Mouse (Mus musculus): ENCODE results near the gene Cntn3. TPM values are rescaled to one million over a fixed set of nuclear protein-coding genes. Genes with fewer than 3 reads are reported as not detected.

Gene Cntn3
- polyA plus RNA-seq, 1 experiment = 0.14 TPM

- no peaks in the 10 kb centered on the region for H3K79me2 ChIP-seq (ENCODE audit: control insufficient read depth, insufficient read depth)
- no peak for TF ChIP-seq CTCF (IDR thresholded peaks at IDR 0.05; ENCODE audit: control insufficient read depth, insufficient read depth, insufficient read length)
- TF ChIP-seq MAX (IDR thresholded peaks at IDR 0.05) = no peak
- no peak for TF ChIP-seq MYOD1 (IDR thresholded peaks at IDR 0.05; ENCODE audit: control insufficient read depth, insufficient read length, low read depth)
- no peak for TF ChIP-seq MYOG (IDR thresholded peaks at IDR 0.05; ENCODE audit: control insufficient read depth, extremely low read depth, insufficient read length)
- TF ChIP-seq CEBPB (IDR thresholded peaks at IDR 0.05; ENCODE audit: low read depth) = no peak
- TF ChIP-seq FOSL1 (IDR thresholded peaks at IDR 0.05; ENCODE audit: insufficient read depth, low read length, poor library complexity, severe bottlenecking) = no peak
- no peak for TF ChIP-seq USF1 (IDR thresholded peaks at IDR 0.05; ENCODE audit: low read depth)
- no peaks in the 10 kb centered on the region for H3K27me3 ChIP-seq (ENCODE audit: control insufficient read depth, insufficient read depth, insufficient read length)
- no peak overlapping the region for H3ac ChIP-seq (ENCODE audit: control insufficient read depth, insufficient read length, low read depth)
- no peak overlapping the region for H3K4me3 ChIP-seq (ENCODE audit: insufficient read depth, poor library complexity, severe bottlenecking)
- H3K79me3 ChIP-seq (ENCODE audit: low read depth) = no peaks in the 10 kb centered on the region
- H3K36me3 ChIP-seq (ENCODE audit: control insufficient read depth, insufficient read depth) = no peaks in the 10 kb centered on the region
Observed at GRCm38 (mm10) chr6:102556497-102556896, 16.4 kb downstream of the Cntn3 start.

- H3K36me3 ChIP-seq (ENCODE audit: control insufficient read depth, insufficient read depth) = no peaks in the 10 kb centered on the region
- H3K27me3 ChIP-seq (ENCODE audit: control insufficient read depth, insufficient read depth, insufficient read length) = no peaks in the 10 kb centered on the region
- H3K79me2 ChIP-seq (ENCODE audit: control insufficient read depth, insufficient read depth) = no peaks in the 10 kb centered on the region
- no peak overlapping the region for H3K4me3 ChIP-seq (ENCODE audit: insufficient read depth, poor library complexity, severe bottlenecking)
- TF ChIP-seq MYOD1 (IDR thresholded peaks at IDR 0.05; ENCODE audit: control insufficient read depth, insufficient read length, low read depth) (no peak), CTCF (IDR thresholded peaks at IDR 0.05; ENCODE audit: control insufficient read depth, insufficient read depth, insufficient read length) (no peak), FOSL1 (IDR thresholded peaks at IDR 0.05; ENCODE audit: insufficient read depth, low read length, poor library complexity, severe bottlenecking) (no peak), MAX (IDR thresholded peaks at IDR 0.05) (no peak), USF1 (IDR thresholded peaks at IDR 0.05; ENCODE audit: low read depth) (no peak), MYOG (IDR thresholded peaks at IDR 0.05; ENCODE audit: control insufficient read depth, extremely low read depth, insufficient read length) (no peak), CEBPB (IDR thresholded peaks at IDR 0.05; ENCODE audit: low read depth) (no peak)
- no peak overlapping the region for H3ac ChIP-seq (ENCODE audit: control insufficient read depth, insufficient read length, low read depth)
- no peaks in the 10 kb centered on the region for H3K79me3 ChIP-seq (ENCODE audit: low read depth)
Observed at GRCm38 (mm10) chr6:102555814-102556437, 17.0 kb downstream of the Cntn3 start.

- Histone ChIP-seq H3K36me3 (ENCODE audit: control insufficient read depth, insufficient read depth) (no peaks in the 10 kb centered on the region), H3K79me3 (ENCODE audit: low read depth) (no peaks in the 10 kb centered on the region), H3K79me2 (ENCODE audit: control insufficient read depth, insufficient read depth) (no peaks in the 10 kb centered on the region), H3K27me3 (ENCODE audit: control insufficient read depth, insufficient read depth, insufficient read length) (no peaks in the 10 kb centered on the region), H3ac (ENCODE audit: control insufficient read depth, insufficient read length, low read depth) (no peak overlapping the region), H3K4me3 (ENCODE audit: insufficient read depth, poor library complexity, severe bottlenecking) (no peak overlapping the region)
- TF ChIP-seq CTCF (IDR thresholded peaks at IDR 0.05; ENCODE audit: control insufficient read depth, insufficient read depth, insufficient read length) (no peak), MAX (IDR thresholded peaks at IDR 0.05) (no peak), MYOD1 (IDR thresholded peaks at IDR 0.05; ENCODE audit: control insufficient read depth, insufficient read length, low read depth) (no peak), MYOG (IDR thresholded peaks at IDR 0.05; ENCODE audit: control insufficient read depth, extremely low read depth, insufficient read length) (no peak), FOSL1 (IDR thresholded peaks at IDR 0.05; ENCODE audit: insufficient read depth, low read length, poor library complexity, severe bottlenecking) (no peak), USF1 (IDR thresholded peaks at IDR 0.05; ENCODE audit: low read depth) (no peak), CEBPB (IDR thresholded peaks at IDR 0.05; ENCODE audit: low read depth) (no peak)
Observed at GRCm38 (mm10) chr6:102555067-102555657, 17.7 kb downstream of the Cntn3 start.

DNA sequence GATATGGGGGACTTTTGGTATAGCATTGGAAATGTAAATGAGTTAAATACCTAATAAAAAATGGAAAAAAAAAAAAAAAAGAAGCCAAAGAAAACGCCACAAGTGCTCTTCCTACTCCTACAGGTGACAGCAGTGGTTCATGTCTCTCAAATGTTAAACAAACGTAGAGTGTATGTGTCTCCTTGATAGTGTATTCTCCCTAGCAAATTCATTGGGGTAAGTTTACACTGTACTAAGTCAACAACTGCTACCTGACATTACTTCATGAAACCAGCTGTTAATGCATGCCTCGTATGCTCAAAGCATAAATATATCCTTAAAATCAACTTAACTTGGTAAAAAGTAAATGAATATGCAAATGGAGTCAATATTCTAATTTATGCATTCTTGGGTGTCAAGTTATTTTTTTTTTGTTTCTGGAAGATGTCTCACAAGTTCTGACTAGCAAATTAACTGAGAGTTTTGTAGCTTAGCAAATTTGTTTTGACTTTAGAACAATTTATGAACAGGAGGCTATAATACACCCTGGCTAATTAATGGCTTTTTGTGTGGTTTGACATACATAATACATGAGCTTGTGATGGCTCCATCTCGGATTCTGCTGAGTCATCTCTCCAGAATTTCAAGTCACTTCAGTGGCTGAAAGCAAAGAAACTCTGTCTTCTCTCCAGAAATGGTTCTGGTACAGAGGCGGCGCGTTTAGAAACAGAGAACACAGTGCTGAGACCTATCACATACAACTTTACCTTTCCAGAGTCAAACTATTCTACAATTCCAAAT, 31.1 kb downstream of the Cntn3 start:
- Histone ChIP-seq H3K79me3 (ENCODE audit: low read depth) (no peaks in the 10 kb centered on the region), H3K79me2 (ENCODE audit: control insufficient read depth, insufficient read depth) (no peaks in the 10 kb centered on the region), H3ac (ENCODE audit: control insufficient read depth, insufficient read length, low read depth) (no peak overlapping the region), H3K4me3 (ENCODE audit: insufficient read depth, poor library complexity, severe bottlenecking) (no peak overlapping the region), H3K27me3 (ENCODE audit: control insufficient read depth, insufficient read depth, insufficient read length) (no peaks in the 10 kb centered on the region), H3K36me3 (ENCODE audit: control insufficient read depth, insufficient read depth) (no peaks in the 10 kb centered on the region)
- TF ChIP-seq MYOG (IDR thresholded peaks at IDR 0.05; ENCODE audit: control insufficient read depth, extremely low read depth, insufficient read length) (no peak), USF1 (IDR thresholded peaks at IDR 0.05; ENCODE audit: low read depth) (no peak), CTCF (IDR thresholded peaks at IDR 0.05; ENCODE audit: control insufficient read depth, insufficient read depth, insufficient read length) (no peak), MAX (IDR thresholded peaks at IDR 0.05) (no peak), FOSL1 (IDR thresholded peaks at IDR 0.05; ENCODE audit: insufficient read depth, low read length, poor library complexity, severe bottlenecking) (no peak), CEBPB (IDR thresholded peaks at IDR 0.05; ENCODE audit: low read depth) (no peak), MYOD1 (IDR thresholded peaks at IDR 0.05; ENCODE audit: control insufficient read depth, insufficient read length, low read depth) (no peak)

GRCm38 (mm10) chr6:102535599-102535998, 37.3 kb downstream of the Cntn3 start:
- Histone ChIP-seq H3K79me3 (ENCODE audit: low read depth) (no peaks in the 10 kb centered on the region), H3K4me3 (ENCODE audit: insufficient read depth, poor library complexity, severe bottlenecking) (no peak overlapping the region), H3K27me3 (ENCODE audit: control insufficient read depth, insufficient read depth, insufficient read length) (no peaks in the 10 kb centered on the region), H3K79me2 (ENCODE audit: control insufficient read depth, insufficient read depth) (no peaks in the 10 kb centered on the region), H3K36me3 (ENCODE audit: control insufficient read depth, insufficient read depth) (no peaks in the 10 kb centered on the region), H3ac (ENCODE audit: control insufficient read depth, insufficient read length, low read depth) (no peak overlapping the region)
- TF ChIP-seq CTCF (IDR thresholded peaks at IDR 0.05; ENCODE audit: control insufficient read depth, insufficient read depth, insufficient read length) (no peak), USF1 (IDR thresholded peaks at IDR 0.05; ENCODE audit: low read depth) (no peak), MYOG (IDR thresholded peaks at IDR 0.05; ENCODE audit: control insufficient read depth, extremely low read depth, insufficient read length) (no peak), MYOD1 (IDR thresholded peaks at IDR 0.05; ENCODE audit: control insufficient read depth, insufficient read length, low read depth) (no peak), CEBPB (IDR thresholded peaks at IDR 0.05; ENCODE audit: low read depth) (no peak), MAX (IDR thresholded peaks at IDR 0.05) (no peak), FOSL1 (IDR thresholded peaks at IDR 0.05; ENCODE audit: insufficient read depth, low read length, poor library complexity, severe bottlenecking) (no peak)

Measured in C2C12 (cell line).